Mouse (Mus musculus) embryonic facial prominence, embryonic 13.5 days (tissue): ENCODE results near the gene 1700025G04Rik. TPM values are rescaled to one million over a fixed set of nuclear protein-coding genes. Genes with fewer than 3 reads are reported as not detected.

Experiments used
- ATAC-seq: fragments of 200-750 bp; cut with Nextera tagmentation; 2 replicates; pipeline ENCODE4 v1.8.0; 2017; ENCODE audit warnings: low read depth; ENCODE audit not compliant: insufficient number of reproducible peaks, insufficient read depth, low FRiP score, low TSS enrichment
- H3K27ac ChIP-seq: fragments of 300-500 bp; sonication (generic); 2 replicates; pipeline ENCODE4 v1.5.1; 2015; ENCODE audit warnings: moderate library complexity, mild to moderate bottlenecking, inconsistent platforms
- H3K27me3 ChIP-seq: fragments of 300-500 bp; sonication (generic); 2 replicates; pipeline ENCODE4 v1.6.1; 2015; ENCODE audit warnings: mild to moderate bottlenecking, inconsistent platforms
- H3K36me3 ChIP-seq: fragments of 300-500 bp; sonication (generic); 2 replicates; pipeline ENCODE4 v1.6.1; 2015; ENCODE audit warnings: mild to moderate bottlenecking, inconsistent platforms
- H3K4me1 ChIP-seq: fragments of 300-500 bp; sonication (generic); 2 replicates; pipeline ENCODE4 v1.6.1; 2015; ENCODE audit warnings: inconsistent platforms
- H3K4me2 ChIP-seq: fragments of 300-500 bp; sonication (generic); 2 replicates; pipeline ENCODE4 v1.6.1; 2015; ENCODE audit warnings: moderate library complexity, mild to moderate bottlenecking, inconsistent platforms
- H3K4me3 ChIP-seq: fragments of 300-500 bp; sonication (generic); 2 replicates; pipeline ENCODE4 v1.5.1; 2015; ENCODE audit warnings: mild to moderate bottlenecking, inconsistent platforms
- H3K9ac ChIP-seq: fragments of 300-500 bp; sonication (generic); 2 replicates; pipeline ENCODE4 v1.6.1; 2015; ENCODE audit warnings: mild to moderate bottlenecking, inconsistent platforms
- H3K9me3 ChIP-seq: fragments of 300-500 bp; sonication (generic); 2 replicates; pipeline ENCODE4 v1.6.1; 2016; ENCODE audit warnings: inconsistent platforms
- WGBS: fragments of 180-500 bp; shearing (Covaris S2); methylation state at CpG from one replicate; pipeline ENCODE4 v1.1.7; 2015; ENCODE audit warnings: mixed read lengths; 5-methylcytosine and 5-hydroxymethylcytosine counted together
- polyA plus RNA-seq: library from polyadenylated mRNA; unstranded; fragments of >200 nt; fragmentation: Nextera tagmentation; extraction: Ambion mirVana; gene quantifications from 2 replicates; pipeline ENCODE4 v1.2.1, GENCODE M21; 2015

Gene 1700025G04Rik
- polyA plus RNA-seq, 1 experiment from 2014 or later, result 38.9 TPM

GRCm38 (mm10) chr1:151975418-151976379 lies 114.2 kb downstream of the 1700025G04Rik start:
- Histone ChIP-seq H3K9ac (no peak overlapping the region), H3K9me3 (no peaks in the 10 kb centered on the region), H3K4me2 (no peak overlapping the region), H3K27me3 (no peaks in the 10 kb centered on the region), H3K36me3 (peaks cover 11% of the 10 kb centered on the region; the same call in 1 of the 2 replicates), H3K4me1 (peaks cover 20% of the 10 kb centered on the region; the same call in 1 of the 2 replicates), H3K4me3 (no peak overlapping the region), H3K27ac (no peak overlapping the region)
- 85% methylated on average over 17 of the region's 17 CpGs for WGBS
- no peak for ATAC-seq

GRCm38 (mm10) chr1:151974887-151975286 lies 115.0 kb downstream of the 1700025G04Rik start:
- 82% methylated on average over 8 of the region's 8 CpGs for WGBS
- no peak overlapping the region for H3K27ac ChIP-seq
- no peak for ATAC-seq

GRCm38 (mm10) chr1:151974424-151974823 lies 115.5 kb downstream of the 1700025G04Rik start:
- Histone ChIP-seq H3K9ac (no peak overlapping the region), H3K4me3 (no peak overlapping the region), H3K36me3 (peaks cover 11% of the 10 kb centered on the region; the same call in 1 of the 2 replicates), H3K4me1 (peaks cover 17% of the 10 kb centered on the region; the same call in 1 of the 2 replicates), H3K27ac (no peak overlapping the region), H3K4me2 (no peak overlapping the region), H3K27me3 (no peaks in the 10 kb centered on the region), H3K9me3 (no peaks in the 10 kb centered on the region)
- whole genome bisulfite sequencing, result 93% methylated on average over 7 of the region's 7 CpGs
- ATAC-seq, result no peak

More at GRCm38 (mm10) chr1:151974887-151975286, 115.0 kb downstream of the 1700025G04Rik start:
- Histone ChIP-seq H3K4me3 (no peak overlapping the region), H3K4me2 (no peak overlapping the region), H3K4me1 (peaks cover 17% of the 10 kb centered on the region; the same call in 1 of the 2 replicates), H3K9me3 (no peaks in the 10 kb centered on the region), H3K36me3 (peaks cover 11% of the 10 kb centered on the region; the same call in 1 of the 2 replicates), H3K9ac (no peak overlapping the region), H3K27me3 (no peaks in the 10 kb centered on the region)

- WGBS, result 54% methylated on average over 5 of the region's 5 CpGs
- peaks cover 20% of the 10 kb centered on the region; the same call in 1 of the 2 replicates for H3K4me1 ChIP-seq
- H3K27me3 ChIP-seq, result no peaks in the 10 kb centered on the region
- no peaks in the 10 kb centered on the region for H3K9me3 ChIP-seq
- ATAC-seq, result no peak
- no peak overlapping the region for H3K9ac ChIP-seq
- H3K4me2 ChIP-seq, result no peak overlapping the region
- peaks cover 7% of the 10 kb centered on the region; the same call in 1 of the 2 replicates for H3K36me3 ChIP-seq
- H3K4me3 ChIP-seq, result no peak overlapping the region
- H3K27ac ChIP-seq, result no peak overlapping the region
These were observed 116.7 kb downstream of the 1700025G04Rik start for GRCm38 (mm10) chr1:151973110-151973700.

GRCm38 (mm10) chr1:151971581-151971980 lies 118.3 kb downstream of the 1700025G04Rik start:
- no peak overlapping the region for H3K4me2 ChIP-seq
- H3K9me3 ChIP-seq, result no peaks in the 10 kb centered on the region
- H3K4me1 ChIP-seq, result peaks cover 23% of the 10 kb centered on the region
- 92% methylated on average over 2 of the region's 2 CpGs for WGBS
- no peaks in the 10 kb centered on the region for H3K27me3 ChIP-seq
- peaks cover 7% of the 10 kb centered on the region; the same call in 1 of the 2 replicates for H3K36me3 ChIP-seq
- H3K9ac ChIP-seq, result no peak overlapping the region
- no peak overlapping the region for H3K4me3 ChIP-seq
- no peak overlapping the region for H3K27ac ChIP-seq
- ATAC-seq, result no peak

GRCm38 (mm10) chr1:151968126-151968525 lies 121.8 kb downstream of the 1700025G04Rik start:
- WGBS, result 92% methylated on average over 5 of the region's 5 CpGs
- Histone ChIP-seq H3K9ac (no peak overlapping the region), H3K36me3 (no peaks in the 10 kb centered on the region), H3K4me3 (no peak overlapping the region), H3K27ac (no peak overlapping the region), H3K27me3 (no peaks in the 10 kb centered on the region), H3K4me1 (peaks cover 30% of the 10 kb centered on the region), H3K9me3 (no peaks in the 10 kb centered on the region), H3K4me2 (no peak overlapping the region)
- ATAC-seq, result no peak

GRCm38 (mm10) chr1:151964811-151965210 lies 125.1 kb downstream of the 1700025G04Rik start:
- peak; percentile 53; the same call in 1 of the 2 replicates for ATAC-seq
- H3K27me3 ChIP-seq, result no peaks in the 10 kb centered on the region
- no peaks in the 10 kb centered on the region for H3K9me3 ChIP-seq
- H3K36me3 ChIP-seq, result peaks cover 11% of the 10 kb centered on the region
- H3K9ac ChIP-seq, result no peak overlapping the region
- 88% methylated on average over 2 of the region's 2 CpGs for WGBS
- H3K27ac ChIP-seq, result no peak overlapping the region
- H3K4me2 ChIP-seq, result no peak overlapping the region
- no peak overlapping the region for H3K4me3 ChIP-seq
- H3K4me1 ChIP-seq, result peaks cover 46% of the 10 kb centered on the region

- no peak overlapping the region for H3K4me2 ChIP-seq
- no peak overlapping the region for H3K9ac ChIP-seq
- no peak for ATAC-seq
- H3K9me3 ChIP-seq, result no peaks in the 10 kb centered on the region
- H3K36me3 ChIP-seq, result peaks cover 11% of the 10 kb centered on the region
- peaks cover 50% of the 10 kb centered on the region for H3K4me1 ChIP-seq
- no peak overlapping the region for H3K27ac ChIP-seq
- WGBS, result 67% methylated on average over 7 of the region's 7 CpGs
- no peak overlapping the region for H3K4me3 ChIP-seq
- no peaks in the 10 kb centered on the region for H3K27me3 ChIP-seq
These were observed 126.7 kb downstream of the 1700025G04Rik start for GRCm38 (mm10) chr1:151963248-151963647.

- H3K36me3 ChIP-seq, result peaks cover 11% of the 10 kb centered on the region
- ATAC-seq, result no peak
- H3K27me3 ChIP-seq, result no peaks in the 10 kb centered on the region
- peaks cover 46% of the 10 kb centered on the region for H3K4me1 ChIP-seq
- no peak overlapping the region for H3K27ac ChIP-seq
- H3K9ac ChIP-seq, result no peak overlapping the region
- H3K9me3 ChIP-seq, result no peaks in the 10 kb centered on the region
- H3K4me3 ChIP-seq, result no peak overlapping the region
- 22% methylated on average over 6 of the region's 6 CpGs for WGBS
- H3K4me2 ChIP-seq, result no peak overlapping the region
These were observed 127.8 kb downstream of the 1700025G04Rik start for GRCm38 (mm10) chr1:151962078-151962477.

GRCm38 (mm10) chr1:151961204-151961603 lies 128.7 kb downstream of the 1700025G04Rik start:
- Histone ChIP-seq H3K27me3 (no peaks in the 10 kb centered on the region), H3K4me2 (no peak overlapping the region), H3K4me1 (peaks cover 44% of the 10 kb centered on the region), H3K9me3 (no peaks in the 10 kb centered on the region), H3K27ac (no peak overlapping the region), H3K9ac (no peak overlapping the region), H3K36me3 (peaks cover 11% of the 10 kb centered on the region), H3K4me3 (no peak overlapping the region)
- ATAC-seq, result no peak
- WGBS, result 57% methylated on average over 10 of the region's 10 CpGs

GRCm38 (mm10) chr1:151959010-151959409 lies 130.9 kb downstream of the 1700025G04Rik start:
- no peak overlapping the region for H3K4me3 ChIP-seq
- peaks cover 54% of the 10 kb centered on the region for H3K4me1 ChIP-seq
- no peaks in the 10 kb centered on the region for H3K9me3 ChIP-seq
- H3K4me2 ChIP-seq, result no peak overlapping the region
- no peaks in the 10 kb centered on the region for H3K27me3 ChIP-seq
- 51% methylated on average over 3 of the region's 3 CpGs for WGBS
- no peak overlapping the region for H3K27ac ChIP-seq
- no peak for ATAC-seq
- H3K36me3 ChIP-seq, result peaks cover 11% of the 10 kb centered on the region
- H3K9ac ChIP-seq, result no peak overlapping the region
